Mouse (Mus musculus): ENCODE results near the gene Ncoa7. TPM values are rescaled to one million over a fixed set of nuclear protein-coding genes. Genes with fewer than 3 reads are reported as not detected.

Ncoa7 gene
- polyA plus RNA-seq, 1 experiment from 2014 or later: 7.4 TPM

DNA sequence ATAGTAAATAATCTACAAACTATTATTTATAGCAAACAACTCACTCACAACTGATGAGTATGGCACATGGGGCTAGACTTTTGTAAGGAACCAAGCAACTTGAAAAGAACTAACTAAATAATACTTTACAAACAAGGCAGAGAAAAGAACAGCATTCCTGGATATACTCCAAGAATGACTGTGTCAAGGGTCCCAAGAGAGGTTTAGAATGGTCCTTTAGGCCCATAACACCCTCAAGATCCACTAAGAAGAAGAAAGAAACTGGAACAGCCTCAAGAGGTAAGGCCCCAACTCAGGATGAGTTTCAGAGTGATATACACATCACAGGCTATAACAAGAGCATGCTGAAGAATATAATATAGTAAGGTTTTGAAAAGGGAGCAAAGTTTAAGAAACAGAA is 47.1 kb downstream of the Ncoa7 start:
- ATAC-seq (ENCODE audit: insufficient read depth, low FRiP score, low TSS enrichment) (no peak), DNase-seq (ENCODE audit: low spot score) (no peak)
- Histone ChIP-seq H3K9me3 (ENCODE audit: control insufficient read depth, low read length) (no peaks in the 10 kb centered on the region), H3K4me3 (ENCODE audit: low read depth, low read length) (no peak overlapping the region), H3K27ac (ENCODE audit: low read depth, low read length) (no peak overlapping the region), H3K4me2 (ENCODE audit: low read depth) (no peak overlapping the region), H3K27me3 (ENCODE audit: control insufficient read depth, insufficient read depth, low read length) (no peaks in the 10 kb centered on the region), H3K36me3 (ENCODE audit: control insufficient read depth, insufficient read depth, low read length) (no peaks in the 10 kb centered on the region), H3K9ac (ENCODE audit: low read length) (no peak overlapping the region), H3K4me1 (ENCODE audit: control insufficient read depth, insufficient read depth, low read length) (no peaks in the 10 kb centered on the region)

DNA sequence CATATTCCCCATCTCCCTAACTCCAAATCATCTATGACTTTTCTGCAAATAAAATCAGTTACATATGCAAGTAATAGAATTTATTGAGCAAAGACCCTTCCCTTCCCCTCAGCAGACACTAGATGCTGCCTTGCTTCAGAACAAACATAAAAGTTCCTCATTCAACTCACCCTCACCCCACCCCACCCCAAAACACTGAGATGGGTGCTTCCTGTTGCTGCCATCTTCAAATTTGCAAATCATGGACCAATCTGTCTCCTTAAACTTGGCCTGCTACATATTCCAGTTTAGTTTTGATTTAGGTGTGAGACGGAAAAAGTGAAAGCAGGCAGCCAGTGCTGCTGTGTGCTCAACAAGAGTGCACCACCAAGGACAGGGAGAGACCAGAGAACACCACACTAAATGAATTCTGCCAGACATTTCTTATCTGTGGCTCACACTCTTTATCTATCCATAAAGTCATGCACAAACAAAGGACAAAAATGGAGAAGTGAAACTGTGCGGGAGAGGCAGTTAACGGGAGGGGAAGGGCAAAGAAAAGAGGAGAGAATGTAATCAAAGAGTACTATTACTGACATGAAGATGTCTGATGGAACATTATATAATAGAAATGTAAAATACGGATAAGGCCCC is 48.2 kb downstream of the Ncoa7 start:
- Histone ChIP-seq H3K27ac (ENCODE audit: low read depth, low read length) (no peak overlapping the region), H3K9ac (ENCODE audit: low read length) (no peak overlapping the region), H3K36me3 (ENCODE audit: control insufficient read depth, insufficient read depth, low read length) (no peaks in the 10 kb centered on the region), H3K9me3 (ENCODE audit: control insufficient read depth, low read length) (no peaks in the 10 kb centered on the region), H3K4me1 (ENCODE audit: control insufficient read depth, insufficient read depth, low read length) (no peaks in the 10 kb centered on the region), H3K27me3 (ENCODE audit: control insufficient read depth, insufficient read depth, low read length) (no peaks in the 10 kb centered on the region), H3K4me3 (ENCODE audit: low read depth, low read length) (no peak overlapping the region), H3K4me2 (ENCODE audit: low read depth) (no peak overlapping the region)
- no peak for ATAC-seq (ENCODE audit: insufficient read depth, low FRiP score, low TSS enrichment)
- no peak for DNase-seq (ENCODE audit: low spot score)
- 92% methylated on average over 4 of the region's 4 CpGs for WGBS

DNA sequence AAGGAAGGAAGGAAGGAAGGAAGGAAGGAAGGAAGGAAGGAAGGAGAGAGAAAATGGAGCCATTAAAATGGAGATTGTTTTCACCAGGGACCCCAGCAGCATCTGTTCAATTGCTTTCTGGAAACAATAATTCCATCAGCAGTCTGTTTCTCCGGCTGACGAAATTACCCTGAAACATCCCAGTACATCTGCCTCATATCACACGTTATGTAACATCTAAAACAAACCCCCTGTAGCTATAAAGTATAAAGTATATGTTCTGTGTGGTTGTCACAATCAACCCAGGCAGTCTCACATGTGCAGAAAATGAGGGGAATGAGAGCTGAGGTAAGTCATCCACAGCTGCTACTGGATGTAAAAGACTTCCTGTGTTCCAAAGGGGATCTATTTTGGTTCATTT is 49.0 kb downstream of the Ncoa7 start:
- no peak overlapping the region for H3K4me2 ChIP-seq (ENCODE audit: low read depth)
- H3K27ac ChIP-seq (ENCODE audit: low read depth, low read length): no peak overlapping the region
- WGBS: 56% methylated on average over 3 of the region's 3 CpGs
- no peak for ATAC-seq (ENCODE audit: insufficient read depth, low FRiP score, low TSS enrichment)
- no peaks in the 10 kb centered on the region for H3K9me3 ChIP-seq (ENCODE audit: control insufficient read depth, low read length)
- DNase-seq (ENCODE audit: low spot score): no peak
- H3K27me3 ChIP-seq (ENCODE audit: control insufficient read depth, insufficient read depth, low read length): no peaks in the 10 kb centered on the region
- no peaks in the 10 kb centered on the region for H3K4me1 ChIP-seq (ENCODE audit: control insufficient read depth, insufficient read depth, low read length)
- no peak overlapping the region for H3K9ac ChIP-seq (ENCODE audit: low read length)
- no peaks in the 10 kb centered on the region for H3K36me3 ChIP-seq (ENCODE audit: control insufficient read depth, insufficient read depth, low read length)
- H3K4me3 ChIP-seq (ENCODE audit: low read depth, low read length): no peak overlapping the region

DNA sequence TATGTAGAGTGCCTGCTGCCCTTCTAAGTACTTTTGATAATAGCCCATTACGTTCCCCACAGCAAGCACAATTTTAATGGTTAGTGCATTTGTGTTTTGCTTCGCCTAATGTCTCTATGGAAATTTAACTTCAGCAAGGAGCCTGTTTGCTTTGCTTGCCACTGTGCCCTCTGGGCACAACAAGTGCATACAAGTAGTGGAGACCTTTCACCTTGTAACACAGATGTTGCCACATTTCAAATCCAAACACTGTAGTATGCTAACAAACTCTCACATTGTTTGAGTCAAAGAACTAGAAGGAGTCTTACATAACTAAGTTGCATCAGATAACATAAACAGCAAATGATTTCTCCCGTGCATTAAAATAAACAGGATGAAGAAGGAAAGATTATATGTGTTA is 50.6 kb downstream of the Ncoa7 start:
- H3K36me3 ChIP-seq (ENCODE audit: control insufficient read depth, insufficient read depth, low read length): no peaks in the 10 kb centered on the region
- ATAC-seq (ENCODE audit: insufficient read depth, low FRiP score, low TSS enrichment) (no peak), DNase-seq (ENCODE audit: low spot score) (no peak)
- WGBS: 80% methylated on average over 3 of the region's 3 CpGs
- H3K9ac ChIP-seq (ENCODE audit: low read length): no peak overlapping the region
- no peaks in the 10 kb centered on the region for H3K9me3 ChIP-seq (ENCODE audit: control insufficient read depth, low read length)
- no peak overlapping the region for H3K4me3 ChIP-seq (ENCODE audit: low read depth, low read length)
- H3K27me3 ChIP-seq (ENCODE audit: control insufficient read depth, insufficient read depth, low read length): no peaks in the 10 kb centered on the region
- no peaks in the 10 kb centered on the region for H3K4me1 ChIP-seq (ENCODE audit: control insufficient read depth, insufficient read depth, low read length)
- H3K4me2 ChIP-seq (ENCODE audit: low read depth): no peak overlapping the region
- no peak overlapping the region for H3K27ac ChIP-seq (ENCODE audit: low read depth, low read length)

DNA sequence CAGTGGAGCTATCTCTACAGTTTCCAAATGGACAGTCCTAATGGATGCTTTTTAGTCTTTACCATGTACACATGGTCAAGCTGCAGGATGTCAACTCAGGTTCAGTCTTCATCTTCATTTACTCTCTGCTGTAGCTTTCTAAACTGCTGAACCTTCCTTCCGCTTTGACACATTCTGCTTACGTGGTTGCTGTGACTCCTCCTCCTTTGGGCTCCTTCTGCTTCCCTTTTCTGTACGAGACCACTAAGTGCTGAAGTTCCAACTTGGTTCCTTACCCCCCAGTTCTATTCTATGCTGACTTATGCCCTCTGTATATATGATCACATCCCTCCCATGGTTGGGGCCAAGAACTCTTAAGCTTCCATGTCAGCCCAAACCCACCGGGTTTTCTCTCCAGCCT is 51.5 kb downstream of the Ncoa7 start:
- no peak overlapping the region for H3K4me3 ChIP-seq (ENCODE audit: low read depth, low read length)
- no peak overlapping the region for H3K27ac ChIP-seq (ENCODE audit: low read depth, low read length)
- no peak overlapping the region for H3K9ac ChIP-seq (ENCODE audit: low read length)
- H3K9me3 ChIP-seq (ENCODE audit: control insufficient read depth, low read length): no peaks in the 10 kb centered on the region
- no peaks in the 10 kb centered on the region for H3K4me1 ChIP-seq (ENCODE audit: control insufficient read depth, insufficient read depth, low read length)
- H3K27me3 ChIP-seq (ENCODE audit: control insufficient read depth, insufficient read depth, low read length): no peaks in the 10 kb centered on the region
- no peak overlapping the region for H3K4me2 ChIP-seq (ENCODE audit: low read depth)
- DNase-seq (ENCODE audit: low spot score) (no peak), ATAC-seq (ENCODE audit: insufficient read depth, low FRiP score, low TSS enrichment) (no peak)
- WGBS: 92% methylated on average over 4 of the region's 4 CpGs
- no peaks in the 10 kb centered on the region for H3K36me3 ChIP-seq (ENCODE audit: control insufficient read depth, insufficient read depth, low read length)

DNA sequence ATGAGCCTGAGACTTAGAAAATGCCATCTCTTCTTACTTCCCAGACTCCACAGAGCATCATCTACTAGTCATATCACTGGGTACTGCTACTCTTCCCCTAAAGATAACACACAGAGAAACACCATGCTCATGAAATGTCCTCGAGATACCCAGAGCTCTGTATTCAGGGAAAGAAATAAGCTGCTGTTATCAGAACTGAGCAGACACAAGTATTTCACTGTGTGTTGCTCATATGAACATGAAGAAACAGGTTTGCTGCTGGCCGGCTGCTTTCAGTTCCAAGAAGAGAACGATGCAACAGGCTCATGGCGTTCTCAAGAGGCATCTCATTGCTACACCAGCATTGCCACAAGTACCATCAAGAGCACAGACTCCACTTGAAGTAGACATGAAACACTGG is 53.3 kb downstream of the Ncoa7 start:
- Histone ChIP-seq H3K9me3 (ENCODE audit: control insufficient read depth, low read length) (no peaks in the 10 kb centered on the region), H3K4me1 (ENCODE audit: control insufficient read depth, insufficient read depth, low read length) (no peaks in the 10 kb centered on the region), H3K27ac (ENCODE audit: low read depth, low read length) (no peak overlapping the region), H3K36me3 (ENCODE audit: control insufficient read depth, insufficient read depth, low read length) (no peaks in the 10 kb centered on the region), H3K4me3 (ENCODE audit: low read depth, low read length) (no peak overlapping the region), H3K4me2 (ENCODE audit: low read depth) (no peak overlapping the region), H3K27me3 (ENCODE audit: control insufficient read depth, insufficient read depth, low read length) (no peaks in the 10 kb centered on the region), H3K9ac (ENCODE audit: low read length) (no peak overlapping the region)
- DNase-seq (ENCODE audit: low spot score): no peak
- 86% methylated on average over 4 of the region's 4 CpGs for WGBS
- ATAC-seq (ENCODE audit: insufficient read depth, low FRiP score, low TSS enrichment): no peak

DNA sequence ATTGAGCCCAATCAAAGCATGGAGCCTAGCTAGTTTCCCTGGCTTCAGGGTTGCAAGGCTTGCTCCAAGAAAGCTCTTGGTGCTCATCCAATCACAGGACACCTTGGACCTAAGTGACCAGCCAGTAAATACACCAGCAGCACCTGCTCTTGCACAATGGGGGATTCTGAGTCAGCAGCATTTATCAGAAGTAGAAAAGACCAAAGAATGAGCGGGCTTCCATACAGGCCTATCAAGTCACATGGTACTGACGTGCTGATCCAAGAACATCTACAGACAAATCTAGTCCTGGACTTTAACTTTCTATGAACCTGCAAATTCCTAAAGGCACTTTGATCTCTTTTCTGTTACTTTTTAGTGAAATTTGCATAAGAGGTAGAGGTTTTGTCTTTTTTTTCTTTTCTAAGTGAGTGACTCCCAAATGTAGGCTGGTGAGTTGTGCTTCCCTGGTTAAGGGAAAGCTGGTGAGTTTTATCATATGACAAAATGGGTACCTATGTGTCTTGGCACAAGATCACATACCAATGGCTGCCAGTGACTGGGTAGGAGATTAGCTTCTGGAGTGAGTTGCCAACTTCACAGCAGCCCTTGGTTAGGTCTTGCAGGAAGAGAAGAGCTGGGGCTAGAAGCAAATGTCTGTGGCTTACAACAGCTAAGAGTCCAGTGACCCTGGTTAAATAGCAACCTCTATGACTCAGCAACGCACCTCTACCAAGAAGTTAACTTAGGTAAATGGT is 57.7 kb downstream of the Ncoa7 start:
- no peak overlapping the region for H3K4me3 ChIP-seq (ENCODE audit: low read depth, low read length)
- H3K4me2 ChIP-seq (ENCODE audit: low read depth): no peak overlapping the region
- WGBS: 92% methylated on average over 3 of the region's 3 CpGs
- H3K9me3 ChIP-seq (ENCODE audit: control insufficient read depth, low read length): no peaks in the 10 kb centered on the region
- H3K36me3 ChIP-seq (ENCODE audit: control insufficient read depth, insufficient read depth, low read length): no peaks in the 10 kb centered on the region
- no peaks in the 10 kb centered on the region for H3K4me1 ChIP-seq (ENCODE audit: control insufficient read depth, insufficient read depth, low read length)
- H3K27me3 ChIP-seq (ENCODE audit: control insufficient read depth, insufficient read depth, low read length): no peaks in the 10 kb centered on the region
- H3K9ac ChIP-seq (ENCODE audit: low read length): no peak overlapping the region
- DNase-seq (ENCODE audit: low spot score) (no peak), ATAC-seq (ENCODE audit: insufficient read depth, low FRiP score, low TSS enrichment) (no peak)
- H3K27ac ChIP-seq (ENCODE audit: low read depth, low read length): no peak overlapping the region

DNA sequence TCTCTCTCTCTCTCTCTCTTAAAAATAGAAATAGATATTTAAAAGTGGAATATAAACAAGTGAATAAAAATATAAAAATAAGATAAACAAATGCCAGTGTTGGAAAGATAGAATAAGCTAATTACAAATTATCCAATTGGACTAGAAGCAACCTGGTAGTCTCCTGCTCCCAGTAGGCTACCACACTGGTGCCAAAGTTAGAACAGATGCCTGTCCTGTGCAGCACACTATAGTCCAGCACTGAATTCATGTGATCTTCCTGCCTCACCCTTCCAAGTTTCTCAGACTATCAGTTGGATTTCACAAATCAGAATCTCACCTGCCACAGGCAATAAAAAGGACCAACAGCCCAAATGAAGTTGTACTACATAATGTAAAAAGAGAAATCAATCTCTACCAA is 59.9 kb downstream of the Ncoa7 start:
- Histone ChIP-seq H3K9me3 (ENCODE audit: control insufficient read depth, low read length) (no peaks in the 10 kb centered on the region), H3K4me1 (ENCODE audit: control insufficient read depth, insufficient read depth, low read length) (no peaks in the 10 kb centered on the region), H3K27me3 (ENCODE audit: control insufficient read depth, insufficient read depth, low read length) (no peaks in the 10 kb centered on the region), H3K4me3 (ENCODE audit: low read depth, low read length) (no peak overlapping the region), H3K27ac (ENCODE audit: low read depth, low read length) (no peak overlapping the region), H3K9ac (ENCODE audit: low read length) (no peak overlapping the region), H3K36me3 (ENCODE audit: control insufficient read depth, insufficient read depth, low read length) (no peaks in the 10 kb centered on the region), H3K4me2 (ENCODE audit: low read depth) (no peak overlapping the region)
- ATAC-seq (ENCODE audit: insufficient read depth, low FRiP score, low TSS enrichment): no peak
- DNase-seq (ENCODE audit: low spot score): no peak

DNA sequence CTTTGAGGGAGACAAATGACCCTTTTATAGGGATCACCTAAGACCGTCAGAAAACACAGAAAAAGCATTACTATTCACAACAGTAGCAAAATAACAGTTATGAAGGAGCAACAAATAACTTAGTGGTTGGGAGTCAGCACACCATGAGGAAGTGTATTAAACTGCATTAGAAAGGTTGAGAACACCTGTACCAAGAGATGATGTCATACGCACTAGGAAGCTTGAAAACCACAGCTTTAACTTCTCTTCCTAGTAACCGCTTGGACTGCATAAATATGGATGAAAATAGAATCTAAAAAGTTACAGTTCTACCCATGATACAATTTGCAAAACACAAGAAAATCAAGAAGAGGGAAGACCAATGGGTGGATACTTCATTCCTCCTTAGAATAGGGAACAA is 64.7 kb downstream of the Ncoa7 start:
- Histone ChIP-seq H3K27ac (ENCODE audit: low read depth, low read length) (no peak overlapping the region), H3K27me3 (ENCODE audit: control insufficient read depth, insufficient read depth, low read length) (no peaks in the 10 kb centered on the region), H3K4me3 (ENCODE audit: low read depth, low read length) (no peak overlapping the region), H3K36me3 (ENCODE audit: control insufficient read depth, insufficient read depth, low read length) (no peaks in the 10 kb centered on the region), H3K9ac (ENCODE audit: low read length) (no peak overlapping the region), H3K4me1 (ENCODE audit: control insufficient read depth, insufficient read depth, low read length) (no peaks in the 10 kb centered on the region), H3K4me2 (ENCODE audit: low read depth) (no peak overlapping the region), H3K9me3 (ENCODE audit: control insufficient read depth, low read length) (no peaks in the 10 kb centered on the region)
- 92% methylated on average over 3 of the region's 3 CpGs for WGBS
- ATAC-seq (ENCODE audit: insufficient read depth, low FRiP score, low TSS enrichment): no peak
- no peak for DNase-seq (ENCODE audit: low spot score)
